Comparison of ENCODE assay signal across 27 mouse cellular contexts in genomic region chr8:46717170-46717569, GRCm38 (mm10). TPM values are rescaled to one million over a fixed set of nuclear protein-coding genes. Genes with fewer than 3 reads are reported as not detected.
DNase-seq lines count a peak whose midpoint lies in the region; ATAC-seq lines count a peak whose summit lies in the region.
"Had no signal": no experiment of that assay in that cellular context is flagged by ENCODE, and none has a peak within 500 bp of the region (broad histone marks: within the 10 kb centered on the region; RNA-seq: fewer than 3 reads in every experiment).

No protein-coding gene starts in this region.

- H3K36me3 ChIP-seq in embryonic facial prominence, embryonic 13.5 days = no peaks in the 10 kb centered on the region
- H3K36me3 ChIP-seq in embryonic facial prominence, embryonic 10.5 days (replicated peaks) = no peaks in the 10 kb centered on the region
- H3K36me3 ChIP-seq in intestine, embryonic 15.5 days = no peaks in the 10 kb centered on the region
- H3K36me3 ChIP-seq: embryonic facial prominence, embryonic 15.5 days; heart, embryonic 12.5 days; heart, embryonic 15.5 days; hindbrain, embryonic 10.5 days; hindbrain, embryonic 13.5 days had no signal

- H3K27ac ChIP-seq in embryonic facial prominence, embryonic 13.5 days = peak overlapping the region; percentile 48; the same call in 1 of the 2 replicates
- no peak overlapping the region for H3K27ac ChIP-seq in embryonic facial prominence, embryonic 10.5 days (replicated peaks)
- no peak overlapping the region for H3K27ac ChIP-seq in intestine, embryonic 15.5 days
- H3K27ac ChIP-seq: embryonic facial prominence, embryonic 15.5 days; heart, embryonic 15.5 days; hindbrain, embryonic 10.5 days; hindbrain, embryonic 13.5 days had no signal

- H3K9me3 ChIP-seq in embryonic facial prominence, embryonic 13.5 days = no peaks in the 10 kb centered on the region
- no peaks in the 10 kb centered on the region for H3K9me3 ChIP-seq in embryonic facial prominence, embryonic 10.5 days
- H3K9me3 ChIP-seq in intestine, embryonic 15.5 days = no peaks in the 10 kb centered on the region
- H3K9me3 ChIP-seq: embryonic facial prominence, embryonic 15.5 days; heart, embryonic 12.5 days; heart, embryonic 15.5 days; hindbrain, embryonic 10.5 days; hindbrain, embryonic 13.5 days had no signal

- H3K4me1 ChIP-seq in embryonic facial prominence, embryonic 13.5 days = peaks cover 28% of the 10 kb centered on the region
- peaks cover 16% of the 10 kb centered on the region for H3K4me1 ChIP-seq in embryonic facial prominence, embryonic 10.5 days
- H3K4me1 ChIP-seq in intestine, embryonic 15.5 days (replicated peaks) = 0 out of 2 replicates have a peak, but pooled peaks cover 5% of the 10 kb centered on the region

- no peak overlapping the region for H3K4me3 ChIP-seq in embryonic facial prominence, embryonic 13.5 days
- no peak overlapping the region for H3K4me3 ChIP-seq in embryonic facial prominence, embryonic 10.5 days
- no peak overlapping the region for H3K4me3 ChIP-seq in intestine, embryonic 15.5 days (replicated peaks)
- H3K4me3 ChIP-seq: embryonic facial prominence, embryonic 15.5 days; heart, embryonic 12.5 days; heart, embryonic 15.5 days; hindbrain, embryonic 10.5 days; hindbrain, embryonic 13.5 days had no signal

- 47% methylated on average over 6 of the region's 6 CpGs for WGBS in embryonic facial prominence, embryonic 13.5 days
- 64% methylated on average over 6 of the region's 6 CpGs for WGBS in embryonic facial prominence, embryonic 10.5 days
- 69% methylated on average over 6 of the region's 6 CpGs for WGBS in intestine, embryonic 15.5 days

- no peak for ATAC-seq in embryonic facial prominence, embryonic 13.5 days (ENCODE audit: insufficient number of reproducible peaks, insufficient read depth, low FRiP score, low TSS enrichment, low read depth)
- ATAC-seq in intestine, embryonic 15.5 days = no peak
- ATAC-seq: forebrain, embryonic 14.5 days; forebrain, postnatal 0 days; hindbrain, embryonic 16.5 days; intestine, embryonic 16.5 days had no signal

- peak overlapping the region; percentile 42; the same call in 1 of the 2 replicates for H3K4me2 ChIP-seq in embryonic facial prominence, embryonic 13.5 days
- H3K4me2 ChIP-seq in intestine, embryonic 15.5 days (replicated peaks) = no peak overlapping the region
- H3K4me2 ChIP-seq: heart, embryonic 12.5 days; heart, embryonic 15.5 days; hindbrain, embryonic 13.5 days had no signal

- DNase-seq in embryonic facial prominence, embryonic 10.5 days (ENCODE audit: low spot score) = no peak
- DNase-seq in A20 (ENCODE audit: low read depth, low spot score) = peak; percentile 60
- DNase-seq in MN1 (ENCODE audit: low spot score) = peak; percentile 41
- no peak for DNase-seq in lung, postnatal 10 days
- DNase-seq: adrenal gland, adult 2 months; adrenal gland, postnatal 14 days; B cell, adult 2 months; cerebellum, adult 11-12 months; cerebellum, adult 8-10 months; cerebellum, postnatal 10 days; cerebellum, postnatal 36 days; embryo, embryonic 11 days; forebrain, postnatal 0 days; gastrocnemius, postnatal 25 days; heart, adult 18-20 months; heart, postnatal 10 days; heart, postnatal 36 days had no signal

- H3K27me3 ChIP-seq in embryonic facial prominence, embryonic 13.5 days = no peaks in the 10 kb centered on the region
- H3K27me3 ChIP-seq in embryonic facial prominence, embryonic 10.5 days (replicated peaks; ENCODE audit: low read depth, poor library complexity, severe bottlenecking) = no peaks in the 10 kb centered on the region
- H3K27me3 ChIP-seq in intestine, embryonic 15.5 days (replicated peaks) = no peaks in the 10 kb centered on the region
- H3K27me3 ChIP-seq: embryonic facial prominence, embryonic 15.5 days; heart, embryonic 12.5 days; heart, embryonic 15.5 days had no signal

- H3K9ac ChIP-seq in embryonic facial prominence, embryonic 13.5 days = no peak overlapping the region
- H3K9ac ChIP-seq in intestine, embryonic 15.5 days = no peak overlapping the region
- H3K9ac ChIP-seq: embryonic facial prominence, embryonic 15.5 days; forebrain, postnatal 0 days; heart, embryonic 12.5 days; heart, embryonic 15.5 days; hindbrain, embryonic 13.5 days had no signal

RNA-seq across cellular contexts. Expression of gene Irf2, which starts 22.4 kb away (rescaled TPM):
- 27.1 and 30.0 TPM in 2 replicates for polyA plus RNA-seq in embryonic facial prominence, embryonic 13.5 days (2015; fragmentation: Nextera tagmentation; extraction: Ambion mirVana)
- 9.7 TPM in 2 replicates for polyA plus RNA-seq in embryonic facial prominence, embryonic 10.5 days (2016; fragmentation: Nextera tagmentation; extraction: Ambion mirVana)
- polyA plus RNA-seq in intestine, embryonic 15.5 days (2015; fragmentation: Nextera tagmentation; extraction: Ambion mirVana) = 26.6 and 34.7 TPM in 2 replicates

Comparison
In these comparisons a context has a peak if more than half of its experiments do, and no peak if none do; other contexts are left out.
1. DNase-seq: peak in A20 (single experiment) and MN1 (single experiment); none in embryonic facial prominence, embryonic 10.5 days (single experiment) and lung, postnatal 10 days (single experiment).